Mouse (Mus musculus): ENCODE measurements at regions not wholly inside any gene's neighbourhood (a gene's known extent, or its start where the extent isn't known, plus 50 kb on each side); places are given as distances from the start of the nearest gene placed in this dataset.
A peak's percentile ranks its signal among the peaks of the same experiment; 100 is the strongest.

- H3K27ac ChIP-seq (ENCODE audit: low read length), result no peak overlapping the region
- H3K27me3 ChIP-seq (ENCODE audit: control insufficient read depth, insufficient read depth, low read depth, low read length), result no peaks in the 10 kb centered on the region
- no peak overlapping the region for H3K4me2 ChIP-seq (ENCODE audit: low read depth, low read length)
- H3K9ac ChIP-seq (ENCODE audit: low read length), result no peak overlapping the region
- no peak for ATAC-seq (ENCODE audit: low read depth)
- no peaks in the 10 kb centered on the region for H3K9me3 ChIP-seq (ENCODE audit: control insufficient read depth, low read length)
- no peaks in the 10 kb centered on the region for H3K36me3 ChIP-seq (ENCODE audit: control insufficient read depth, insufficient read depth, low read length)
- no peak overlapping the region for H3K4me3 ChIP-seq (ENCODE audit: low read length)
- no peaks in the 10 kb centered on the region for H3K4me1 ChIP-seq (replicated peaks; ENCODE audit: control insufficient read depth, insufficient read depth, low read length)
- 73% methylated on average over 3 of the region's 3 CpGs for WGBS
Observed at GRCm38 (mm10) chr3:70312034-70312433, 304.6 kb downstream of the Otol1 start.

DNA sequence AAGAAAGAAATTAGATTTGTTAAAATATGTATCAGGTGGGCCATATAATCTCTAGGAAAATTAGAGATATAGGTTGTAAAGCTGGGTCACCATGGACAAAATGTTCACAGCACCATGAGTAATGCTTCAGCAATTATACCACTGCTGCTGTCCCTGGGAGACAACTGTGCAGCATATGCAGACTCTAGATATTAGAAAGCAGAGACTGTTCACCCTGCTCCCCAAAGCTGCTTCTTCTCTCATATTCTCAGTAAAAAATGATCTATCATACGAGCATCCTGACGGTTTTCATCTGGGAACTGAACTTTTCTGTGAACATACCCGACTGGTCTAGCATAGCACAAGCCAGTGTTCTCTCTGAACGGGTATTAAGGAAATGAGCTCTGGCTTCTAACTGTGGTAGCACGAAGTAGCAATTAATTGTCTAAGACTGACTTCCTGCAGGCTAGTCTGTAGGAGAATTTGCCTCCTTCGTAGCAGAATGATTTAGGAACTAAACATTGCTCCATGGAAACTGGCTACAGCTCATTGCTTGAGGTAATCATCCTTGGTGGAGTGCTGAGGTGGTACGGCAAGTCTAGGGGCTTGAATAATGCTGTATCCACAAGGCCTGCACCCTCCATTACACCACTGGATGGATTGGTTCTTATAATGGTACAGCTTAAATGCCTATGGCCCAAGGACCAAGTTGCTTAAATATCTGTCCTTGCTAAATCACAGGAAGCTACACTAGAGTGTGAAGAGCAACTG is 305.9 kb downstream of the Otol1 start:
- no peaks in the 10 kb centered on the region for H3K36me3 ChIP-seq (ENCODE audit: control insufficient read depth, insufficient read depth, low read length)
- ATAC-seq (ENCODE audit: low read depth), result no peak
- H3K4me1 ChIP-seq (replicated peaks; ENCODE audit: control insufficient read depth, insufficient read depth, low read length), result no peaks in the 10 kb centered on the region
- no peak overlapping the region for H3K9ac ChIP-seq (ENCODE audit: low read length)
- no peak overlapping the region for H3K4me3 ChIP-seq (ENCODE audit: low read length)
- WGBS, result 65% methylated on average over 7 of the region's 7 CpGs
- H3K27ac ChIP-seq (ENCODE audit: low read length), result no peak overlapping the region
- no peaks in the 10 kb centered on the region for H3K27me3 ChIP-seq (ENCODE audit: control insufficient read depth, insufficient read depth, low read depth, low read length)
- no peaks in the 10 kb centered on the region for H3K9me3 ChIP-seq (ENCODE audit: control insufficient read depth, low read length)
- no peak overlapping the region for H3K4me2 ChIP-seq (ENCODE audit: low read depth, low read length)

DNA sequence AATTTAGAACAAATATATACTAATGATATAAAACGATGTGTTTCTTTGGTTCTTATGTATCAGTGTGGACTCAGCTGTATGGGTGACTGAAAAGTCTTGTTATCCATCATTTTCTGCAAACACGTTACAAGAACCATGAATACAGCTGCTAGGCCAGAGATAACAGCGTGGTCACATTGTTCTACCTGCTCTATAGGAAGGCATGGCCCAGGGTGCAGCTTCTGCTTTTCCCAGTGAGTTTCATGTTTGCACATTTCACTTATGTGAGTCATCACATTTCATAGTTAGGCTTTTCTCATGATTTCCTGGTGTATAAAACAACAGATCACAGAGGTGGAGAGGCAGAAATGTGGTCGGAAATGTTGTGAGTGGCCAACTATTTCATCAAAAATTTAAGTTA is 306.8 kb downstream of the Otol1 start:
- ATAC-seq (ENCODE audit: low read depth), result no peak
- H3K4me2 ChIP-seq (ENCODE audit: low read depth, low read length), result no peak overlapping the region
- WGBS, result 75% methylated on average over 4 of the region's 4 CpGs
- no peaks in the 10 kb centered on the region for H3K9me3 ChIP-seq (ENCODE audit: control insufficient read depth, low read length)
- no peaks in the 10 kb centered on the region for H3K27me3 ChIP-seq (ENCODE audit: control insufficient read depth, insufficient read depth, low read depth, low read length)
- no peaks in the 10 kb centered on the region for H3K4me1 ChIP-seq (replicated peaks; ENCODE audit: control insufficient read depth, insufficient read depth, low read length)
- no peak overlapping the region for H3K9ac ChIP-seq (ENCODE audit: low read length)
- no peak overlapping the region for H3K4me3 ChIP-seq (ENCODE audit: low read length)
- no peaks in the 10 kb centered on the region for H3K36me3 ChIP-seq (ENCODE audit: control insufficient read depth, insufficient read depth, low read length)
- no peak overlapping the region for H3K27ac ChIP-seq (ENCODE audit: low read length)

DNA sequence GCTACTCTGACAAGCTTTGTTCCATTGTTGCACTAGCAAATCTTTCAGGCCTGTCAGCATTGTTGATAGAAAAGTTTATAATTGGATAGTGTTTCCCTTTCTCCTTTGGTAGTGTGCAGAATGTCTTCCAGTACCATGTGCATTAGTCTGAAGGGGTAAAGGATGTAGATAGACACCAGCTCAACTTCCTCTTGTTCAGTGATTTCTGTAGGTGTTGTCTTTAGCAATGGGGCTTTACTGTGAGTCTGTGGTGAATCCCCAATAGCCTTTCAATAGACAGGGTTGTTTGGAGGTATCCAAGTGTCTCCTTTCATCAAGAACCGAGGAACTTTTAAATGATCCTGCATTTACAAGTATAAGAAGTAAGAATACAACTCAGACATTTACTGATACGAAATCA is 311.0 kb downstream of the Otol1 start:
- no peaks in the 10 kb centered on the region for H3K36me3 ChIP-seq (ENCODE audit: control insufficient read depth, insufficient read depth, low read length)
- H3K4me3 ChIP-seq (ENCODE audit: low read length), result no peak overlapping the region
- no peaks in the 10 kb centered on the region for H3K27me3 ChIP-seq (ENCODE audit: control insufficient read depth, insufficient read depth, low read depth, low read length)
- no peak overlapping the region for H3K4me2 ChIP-seq (ENCODE audit: low read depth, low read length)
- H3K27ac ChIP-seq (ENCODE audit: low read length), result no peak overlapping the region
- H3K9ac ChIP-seq (ENCODE audit: low read length), result no peak overlapping the region
- no peaks in the 10 kb centered on the region for H3K4me1 ChIP-seq (replicated peaks; ENCODE audit: control insufficient read depth, insufficient read depth, low read length)
- WGBS, result 89% methylated on average over 2 of the region's 2 CpGs
- no peak for ATAC-seq (ENCODE audit: low read depth)
- H3K9me3 ChIP-seq (ENCODE audit: control insufficient read depth, low read length), result no peaks in the 10 kb centered on the region

DNA sequence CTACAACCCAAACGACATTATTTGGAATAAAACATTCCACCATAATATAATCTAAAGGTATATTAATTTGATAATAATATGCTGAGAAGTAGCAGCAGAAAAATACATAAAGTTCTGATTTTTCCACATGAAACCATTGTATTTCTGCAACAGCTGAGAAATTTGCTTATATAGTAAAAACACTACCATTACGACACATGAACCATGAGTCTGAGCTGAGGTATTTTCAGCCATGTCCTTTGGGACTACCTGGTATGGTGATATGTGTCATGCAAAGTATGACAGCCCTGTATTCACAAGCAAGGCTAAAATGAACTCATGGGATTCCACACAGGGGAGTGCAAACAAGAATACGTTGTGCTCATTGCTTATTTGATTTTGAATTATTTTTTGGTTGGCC is 311.7 kb downstream of the Otol1 start:
- Histone ChIP-seq H3K36me3 (ENCODE audit: control insufficient read depth, insufficient read depth, low read length) (no peaks in the 10 kb centered on the region), H3K4me2 (ENCODE audit: low read depth, low read length) (no peak overlapping the region), H3K9ac (ENCODE audit: low read length) (no peak overlapping the region), H3K27me3 (ENCODE audit: control insufficient read depth, insufficient read depth, low read depth, low read length) (no peaks in the 10 kb centered on the region), H3K4me3 (ENCODE audit: low read length) (no peak overlapping the region), H3K27ac (ENCODE audit: low read length) (no peak overlapping the region), H3K9me3 (ENCODE audit: control insufficient read depth, low read length) (no peaks in the 10 kb centered on the region), H3K4me1 (replicated peaks; ENCODE audit: control insufficient read depth, insufficient read depth, low read length) (no peaks in the 10 kb centered on the region)
- 75% methylated on average over 3 of the region's 3 CpGs for WGBS
- no peak for ATAC-seq (ENCODE audit: low read depth)

DNA sequence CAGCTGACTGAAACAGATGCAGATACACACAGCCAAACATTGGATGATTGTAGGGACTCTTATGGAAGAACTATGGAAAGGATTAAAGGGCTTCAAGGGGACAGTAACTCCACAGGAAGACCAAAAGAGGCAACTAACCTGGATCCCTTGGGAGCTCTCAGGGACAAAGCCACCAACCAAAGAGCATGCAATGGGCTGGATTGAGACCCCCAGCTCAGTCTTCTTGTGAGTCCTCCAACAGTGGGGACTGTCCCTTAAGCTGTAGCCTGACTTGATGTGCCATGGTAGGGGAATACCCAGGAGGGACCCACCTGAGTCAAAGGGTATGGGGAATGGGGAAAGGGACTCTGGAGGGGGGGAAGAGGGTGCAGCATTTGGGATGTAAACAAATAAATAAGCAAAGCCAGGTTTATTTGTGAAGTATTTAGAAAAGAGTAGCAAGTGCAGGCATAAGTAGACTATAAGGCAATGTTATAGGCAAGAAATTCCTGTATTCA is 313.8 kb downstream of the Otol1 start:
- H3K4me1 ChIP-seq (replicated peaks; ENCODE audit: control insufficient read depth, insufficient read depth, low read length), result no peaks in the 10 kb centered on the region
- H3K9ac ChIP-seq (ENCODE audit: low read length), result no peak overlapping the region
- no peaks in the 10 kb centered on the region for H3K9me3 ChIP-seq (ENCODE audit: control insufficient read depth, low read length)
- no peak for ATAC-seq (ENCODE audit: low read depth)
- no peak overlapping the region for H3K4me3 ChIP-seq (ENCODE audit: low read length)
- no peaks in the 10 kb centered on the region for H3K27me3 ChIP-seq (ENCODE audit: control insufficient read depth, insufficient read depth, low read depth, low read length)
- H3K27ac ChIP-seq (ENCODE audit: low read length), result no peak overlapping the region
- H3K4me2 ChIP-seq (ENCODE audit: low read depth, low read length), result no peak overlapping the region
- H3K36me3 ChIP-seq (ENCODE audit: control insufficient read depth, insufficient read depth, low read length), result no peaks in the 10 kb centered on the region

GRCm38 (mm10) chr3:70324692-70325091 is 317.3 kb downstream of the Otol1 start:
- no peaks in the 10 kb centered on the region for H3K4me1 ChIP-seq (replicated peaks; ENCODE audit: control insufficient read depth, insufficient read depth, low read length)
- H3K4me3 ChIP-seq (ENCODE audit: low read length), result no peak overlapping the region
- H3K27ac ChIP-seq (ENCODE audit: low read length), result no peak overlapping the region
- ATAC-seq (ENCODE audit: low read depth), result peak; percentile 51; the same call in 1 of the 2 replicates
- 40% methylated on average over 2 of the region's 2 CpGs for WGBS
- H3K9me3 ChIP-seq (ENCODE audit: control insufficient read depth, low read length), result no peaks in the 10 kb centered on the region
- H3K27me3 ChIP-seq (ENCODE audit: control insufficient read depth, insufficient read depth, low read depth, low read length), result no peaks in the 10 kb centered on the region
- H3K9ac ChIP-seq (ENCODE audit: low read length), result no peak overlapping the region
- no peaks in the 10 kb centered on the region for H3K36me3 ChIP-seq (ENCODE audit: control insufficient read depth, insufficient read depth, low read length)
- H3K4me2 ChIP-seq (ENCODE audit: low read depth, low read length), result no peak overlapping the region

Measured in lung, embryonic 16.5 days (tissue).